In genomic region chr14:61294738-61295079, GRCm38 (mm10) we compare ENCODE assay signal across 8 mouse cellular contexts. TPM values are rescaled to one million over a fixed set of nuclear protein-coding genes. Genes with fewer than 3 reads are reported as not detected.
DNase-seq lines count a peak whose midpoint lies in the region; ATAC-seq and TF ChIP-seq lines count a peak whose summit lies in the region.

No protein-coding gene starts in this region.

- ATAC-seq in granulocyte monocyte progenitor cell, adult 5-6 weeks (replicated peaks; ENCODE audit: poor library complexity, severe bottlenecking) = peak; percentile 78
- ATAC-seq in kidney, postnatal 0 days (replicated peaks; ENCODE audit: low FRiP score, low read depth) = no peak
- no peak for ATAC-seq in liver, embryonic 15.5 days (ENCODE audit: insufficient read depth)
- ATAC-seq in monocyte, adult 5-6 weeks (replicated peaks; ENCODE audit: insufficient number of reproducible peaks, low FRiP score, low TSS enrichment, poor library complexity, severe bottlenecking) = no peak

- H3K9ac ChIP-seq in kidney, postnatal 0 days (ENCODE audit: low read depth, low read length) = no peak overlapping the region
- no peak overlapping the region for H3K9ac ChIP-seq in liver, embryonic 15.5 days

- H3K27me3 ChIP-seq in E14TG2a.4 (ENCODE audit: insufficient read depth, low read length) = no peaks in the 10 kb centered on the region
- H3K27me3 ChIP-seq in kidney, postnatal 0 days (ENCODE audit: insufficient read depth, low read length) = no peaks in the 10 kb centered on the region
- no peaks in the 10 kb centered on the region for H3K27me3 ChIP-seq in liver, embryonic 15.5 days

- peak overlapping the region; percentile 10; the same call in 1 of the 2 replicates for H3K4me2 ChIP-seq in kidney, postnatal 0 days (ENCODE audit: low read length)
- H3K4me2 ChIP-seq in liver, embryonic 15.5 days = peak overlapping the region; percentile 27; the same call in 1 of the 2 replicates

- 19% methylated on average over 6 of the region's 6 CpGs for WGBS in kidney, postnatal 0 days
- WGBS in liver, embryonic 15.5 days (ENCODE audit: insufficient replicate concordance) = 10% methylated on average over 6 of the region's 6 CpGs

- DNase-seq in R1 (ENCODE audit: low read depth, low spot score) = peak; percentile 81
- DNase-seq in cerebellum, postnatal 25 days = peak; percentile 68 to 79
- peak; percentile 72 for DNase-seq in kidney, postnatal 0 days (ENCODE audit: low spot score)
- peak; percentile 76 for DNase-seq in retina, postnatal 1 day

- no peak overlapping the region for H3K4me3 ChIP-seq in E14TG2a.4 (replicated peaks; ENCODE audit: low read length)
- H3K4me3 ChIP-seq in kidney, postnatal 0 days (replicated peaks; ENCODE audit: low read depth, low read length) = no peak overlapping the region
- H3K4me3 ChIP-seq in liver, embryonic 15.5 days (replicated peaks) = peak overlapping the region; percentile 10; the same call in 1 of the 2 replicates

- H3K4me1 ChIP-seq in E14TG2a.4 (replicated peaks; ENCODE audit: low read depth, low read length) = no peaks in the 10 kb centered on the region
- no peaks in the 10 kb centered on the region for H3K4me1 ChIP-seq in kidney, postnatal 0 days (replicated peaks; ENCODE audit: insufficient read depth, low read length)
- peaks cover 3% of the 10 kb centered on the region; the same call in 1 of the 2 replicates for H3K4me1 ChIP-seq in liver, embryonic 15.5 days (replicated peaks)

- TF ChIP-seq CTCF in E14TG2a.4 (conservative IDR thresholded peaks at IDR 0.05; ENCODE audit: low read length) = peak; percentile 36; the same call in 1 of the 2 replicates
- peak; percentile 43 for TF ChIP-seq CTCF in kidney, postnatal 0 days (IDR thresholded peaks at IDR 0.05; ENCODE audit: low read depth)

- H3K9me3 ChIP-seq in E14TG2a.4 (ENCODE audit: low read length) = no peaks in the 10 kb centered on the region
- H3K9me3 ChIP-seq in kidney, postnatal 0 days (replicated peaks; ENCODE audit: low read length) = no peaks in the 10 kb centered on the region
- H3K9me3 ChIP-seq in liver, embryonic 15.5 days (replicated peaks) = no peaks in the 10 kb centered on the region

- no peaks in the 10 kb centered on the region for H3K36me3 ChIP-seq in E14TG2a.4 (ENCODE audit: insufficient read depth, low read length)
- no peaks in the 10 kb centered on the region for H3K36me3 ChIP-seq in kidney, postnatal 0 days (ENCODE audit: insufficient read depth, low read length)
- H3K36me3 ChIP-seq in liver, embryonic 15.5 days (replicated peaks) = no peaks in the 10 kb centered on the region

- no peak overlapping the region for H3K27ac ChIP-seq in kidney, postnatal 0 days
- no peak overlapping the region for H3K27ac ChIP-seq in liver, embryonic 15.5 days (replicated peaks)

RNA-seq across cellular contexts. Expression of gene Arl11, which starts 14.8 kb away (rescaled TPM):
- 50.8 and 51.6 TPM in 2 replicates for total RNA-seq in granulocyte monocyte progenitor cell, adult 5-6 weeks (2014; fragmentation: Nextera tagmentation)
- 17.3 and 22.7 TPM in 2 replicates for total RNA-seq in granulocyte monocyte progenitor cell, adult 5-6 weeks (2017)
- 0.71 and 1.2 TPM in 2 replicates for polyA plus RNA-seq in kidney, postnatal 0 days (2015; fragmentation: Nextera tagmentation; extraction: Ambion mirVana)
- polyA plus RNA-seq in liver, embryonic 15.5 days (2015; fragmentation: Nextera tagmentation; extraction: Ambion mirVana) = 2.5 and 2.6 TPM in 2 replicates
- 3.1 to 7.7 TPM (median 4.9 TPM) in 3 replicates for total RNA-seq in monocyte, adult 5-6 weeks (2017)

RNA-seq across cellular contexts. Expression of gene Sgcg, which starts 36.4 kb away (rescaled TPM):
- not detected in 2 replicates for total RNA-seq in granulocyte monocyte progenitor cell, adult 5-6 weeks (2014; fragmentation: Nextera tagmentation)
- not detected in 2 replicates for total RNA-seq in granulocyte monocyte progenitor cell, adult 5-6 weeks (2017)
- polyA plus RNA-seq in kidney, postnatal 0 days (2015; fragmentation: Nextera tagmentation; extraction: Ambion mirVana) = 0.60 and 1.2 TPM in 2 replicates
- 0.66 and 0.93 TPM in 2 replicates for polyA plus RNA-seq in liver, embryonic 15.5 days (2015; fragmentation: Nextera tagmentation; extraction: Ambion mirVana)
- not detected in 3 replicates for total RNA-seq in monocyte, adult 5-6 weeks (2017)
